ENCODE assay signal across 17 mouse cellular contexts in the genomic region with DNA sequence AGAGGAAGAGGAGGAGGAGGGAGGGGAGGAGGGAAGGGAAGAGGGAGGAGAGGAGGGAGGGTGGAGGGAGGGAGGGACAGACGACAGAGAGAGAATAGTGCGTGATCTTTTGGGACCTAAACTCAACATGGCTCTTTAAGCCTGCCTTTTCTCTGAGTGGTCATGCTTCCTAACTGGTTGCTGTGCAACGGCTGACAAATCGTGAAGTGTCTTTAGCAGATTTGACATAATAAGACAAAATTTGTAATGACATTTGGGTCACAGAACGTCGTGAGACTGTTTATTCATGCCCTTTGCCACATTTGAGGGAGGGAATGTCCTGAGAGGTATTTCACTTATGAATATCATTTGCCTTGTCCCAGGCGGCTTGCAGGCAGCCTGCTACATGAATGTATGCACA.
"Had no signal": no experiment of that assay in that cellular context is flagged by ENCODE, and none has a peak within 500 bp of the region (broad histone marks: within the 10 kb centered on the region; RNA-seq: fewer than 3 reads in every experiment).

No protein-coding gene starts in this region.

- ATAC-seq: liver, embryonic 12.5 days had no signal

- DNase-seq: lung, adult 18-20 months; lung, embryonic 14.5 days; lung, postnatal 10 days; lung, postnatal 4 days; right cerebral cortex, adult 18-20 months; right cerebral cortex, postnatal 25 days; right cerebral cortex, postnatal 4 days; spleen, adult 18-20 months; thymus, adult 18-20 months; thymus, postnatal 25 days; thymus, postnatal 4 days had no signal

- H3K27me3 ChIP-seq: neural tube, embryonic 13.5 days; neural tube, embryonic 15.5 days had no signal

- H3K4me1 ChIP-seq: liver, embryonic 12.5 days had no signal

- H3K27ac ChIP-seq: liver, embryonic 12.5 days; liver, embryonic 14.5 days; midbrain, embryonic 12.5 days; neural tube, embryonic 13.5 days; neural tube, embryonic 15.5 days had no signal

- H3K9ac ChIP-seq: liver, embryonic 12.5 days; liver, embryonic 14.5 days; lung, embryonic 14.5 days; midbrain, embryonic 12.5 days; neural tube, embryonic 13.5 days; neural tube, embryonic 15.5 days had no signal

- H3K36me3 ChIP-seq: liver, embryonic 12.5 days; midbrain, embryonic 12.5 days; neural tube, embryonic 13.5 days; neural tube, embryonic 15.5 days had no signal

- H3K4me2 ChIP-seq: liver, embryonic 12.5 days; lung, embryonic 14.5 days; midbrain, embryonic 12.5 days; neural tube, embryonic 13.5 days; neural tube, embryonic 15.5 days had no signal

- H3K4me3 ChIP-seq: liver, embryonic 12.5 days; midbrain, embryonic 12.5 days; myocyte; neural tube, embryonic 13.5 days; neural tube, embryonic 15.5 days had no signal

- H3K9me3 ChIP-seq: liver, embryonic 12.5 days; midbrain, embryonic 12.5 days; neural tube, embryonic 15.5 days had no signal
